Mouse (Mus musculus) liver, embryonic 14.5 days (tissue): ENCODE measurements around the gene Adra2b. TPM values are rescaled to one million over a fixed set of nuclear protein-coding genes. Genes with fewer than 3 reads are reported as not detected.

Experiments
- ATAC-seq: fragments of 200-750 bp; cut with Nextera tagmentation; 2 replicates; pipeline ENCODE4 v1.8.0; 2017; ENCODE audit warnings: moderate number of reproducible peaks, mild to moderate bottlenecking, moderate library complexity; ENCODE audit not compliant: insufficient read depth
- DNase-seq, 3 experiments: peaks; one replicate each; pipeline ENCODE4 v3.0.0-alpha.2; 2012 to 2013; ENCODE audit warnings: low read depth in 3 of 3, low spot score in 3 of 3
- H3K27ac ChIP-seq: fragments of 300-500 bp; sonication (generic); 2 replicates; pipeline ENCODE4 v1.5.1; 2014; ENCODE audit warnings: moderate library complexity, mild to moderate bottlenecking, control low read depth, inconsistent platforms
- H3K27me3 ChIP-seq: fragments of 300-500 bp; sonication (generic); 2 replicates; pipeline ENCODE4 v1.6.1; 2014; ENCODE audit warnings: mild to moderate bottlenecking, low read length, moderate library complexity; ENCODE audit not compliant: control insufficient read depth, insufficient read depth
- H3K36me3 ChIP-seq: fragments of 300-500 bp; sonication (generic); replicated peaks from 2 replicates; pipeline ENCODE4 v1.6.1; 2014; ENCODE audit warnings: low read depth; ENCODE audit not compliant: control insufficient read depth, insufficient read depth
- H3K4me1 ChIP-seq, 2 experiments: fragments of 200-500 bp in 1 of 2; fragments of 300-500 bp in 1 of 2; sonication (generic) in 1 of 2; replicated peaks; 2 replicates each; pipeline ENCODE4 v1.6.1; 2012 to 2014; ENCODE audit warnings: antibody characterized with exemption in 1 of 2, inconsistent platforms in 1 of 2, low read length in 1 of 2; ENCODE audit not compliant: control insufficient read depth in 2 of 2, insufficient read depth in 2 of 2
- H3K4me2 ChIP-seq: fragments of 300-500 bp; sonication (generic); 2 replicates; pipeline ENCODE4 v1.6.1; 2014; ENCODE audit warnings: low read depth, mild to moderate bottlenecking, control low read depth, moderate library complexity
- H3K4me3 ChIP-seq, 2 experiments: fragments of 200-500 bp in 1 of 2; fragments of 300-500 bp in 1 of 2; sonication (generic) in 1 of 2; 2 replicates each; pipeline ENCODE4 v1.5.1; 2012 to 2014; ENCODE audit warnings: low read depth in 2 of 2, low read length in 2 of 2, mild to moderate bottlenecking in 2 of 2, control low read depth in 1 of 2, inconsistent platforms in 1 of 2, moderate library complexity in 1 of 2; ENCODE audit not compliant: insufficient read depth in 1 of 2
- H3K9ac ChIP-seq: fragments of 300-500 bp; sonication (generic); replicated peaks from 2 replicates; pipeline ENCODE4 v1.6.1; 2014; ENCODE audit warnings: mild to moderate bottlenecking, control low read depth, moderate library complexity
- H3K9me3 ChIP-seq: fragments of 300-500 bp; sonication (generic); 2 replicates; pipeline ENCODE4 v1.6.1; 2016; ENCODE audit warnings: low read length, mixed read lengths; ENCODE audit not compliant: control insufficient read depth
- CTCF ChIP-seq: IDR thresholded peaks from 2 replicates; pipeline ENCODE4 v1.5.1; 2016; ENCODE audit warnings: antibody characterized with exemption, low read depth, control low read depth
- EP300 ChIP-seq: IDR thresholded peaks from 2 replicates; pipeline ENCODE4 v1.6.1; 2016; ENCODE audit warnings: antibody characterized with exemption, low read depth
- WGBS: fragments of 180-500 bp; shearing (Covaris S2); extraction: QIAGEN DNeasy Blood & Tissue Kit; methylation state at CpG from one replicate; pipeline ENCODE4 v1.1.7; 2014; ENCODE audit not compliant: insufficient replicate concordance; 5-methylcytosine and 5-hydroxymethylcytosine counted together
- polyA plus RNA-seq, 2 experiments: library from polyadenylated mRNA; depleted of rRNA in 1 of 2; stranded (reverse) in 1 of 2; unstranded in 1 of 2; fragments of >200 nt; fragmentation: Nextera tagmentation in 1 of 2; extraction: Ambion mirVana in 1 of 2; gene quantifications; 2 replicates each; pipeline versions ENCODE4 v1.2.1 to v1.2.3; 2012 to 2014

The Adra2b gene
- polyA plus RNA-seq, 2 experiments, result 13.2 to 20.0 TPM

GRCm38 (mm10) chr2:127318136-127318535 lies 44.9 kb upstream of the Adra2b start:
- H3K36me3 ChIP-seq, result no peaks in the 10 kb centered on the region
- 60% methylated on average over 4 of the region's 4 CpGs for WGBS
- H3K4me2 ChIP-seq, result no peak overlapping the region
- no peak overlapping the region for H3K9ac ChIP-seq
- H3K4me3 ChIP-seq, result no peak overlapping the region
- no peaks in the 10 kb centered on the region for H3K27me3 ChIP-seq
- TF ChIP-seq EP300 (no peak), CTCF (no peak)
- H3K9me3 ChIP-seq, result no peaks in the 10 kb centered on the region
- DNase-seq, result no peak
- H3K27ac ChIP-seq, result no peak overlapping the region
- ATAC-seq, result no peak
- H3K4me1 ChIP-seq, result no peaks in the 10 kb centered on the region

- Histone ChIP-seq H3K27me3 (no peaks in the 10 kb centered on the region), H3K36me3 (no peaks in the 10 kb centered on the region), H3K27ac (no peak overlapping the region), H3K4me2 (no peak overlapping the region), H3K4me3 (no peak overlapping the region), H3K9me3 (no peaks in the 10 kb centered on the region), H3K4me1 (no peaks in the 10 kb centered on the region), H3K9ac (no peak overlapping the region)
- WGBS, result 15% methylated on average over 4 of the region's 4 CpGs
- DNase-seq (no peak), ATAC-seq (no peak)
- TF ChIP-seq CTCF (no peak), EP300 (no peak)
These were observed 43.9 kb upstream of the Adra2b start for GRCm38 (mm10) chr2:127319071-127319470.

- DNase-seq, result no peak
- Histone ChIP-seq H3K4me2 (no peak overlapping the region), H3K4me1 (0 out of 4 replicates have a peak, but pooled peaks cover 0 to 4% of the 10 kb centered on the region in 2 experiments), H3K9me3 (no peaks in the 10 kb centered on the region), H3K9ac (no peak overlapping the region), H3K27ac (no peak overlapping the region), H3K36me3 (no peaks in the 10 kb centered on the region), H3K27me3 (no peaks in the 10 kb centered on the region), H3K4me3 (no peak overlapping the region)
- ATAC-seq, result no peak
- TF ChIP-seq CTCF, result no peak
- no peak for TF ChIP-seq EP300
- WGBS, result 43% methylated on average over 6 of the region's 6 CpGs
These were observed 40.2 kb upstream of the Adra2b start for GRCm38 (mm10) chr2:127322671-127323285.

- 60% methylated on average over 1 of the region's 1 CpGs for WGBS
- no peak overlapping the region for H3K27ac ChIP-seq
These were observed 39.3 kb upstream of the Adra2b start for GRCm38 (mm10) chr2:127323667-127324066.

DNA sequence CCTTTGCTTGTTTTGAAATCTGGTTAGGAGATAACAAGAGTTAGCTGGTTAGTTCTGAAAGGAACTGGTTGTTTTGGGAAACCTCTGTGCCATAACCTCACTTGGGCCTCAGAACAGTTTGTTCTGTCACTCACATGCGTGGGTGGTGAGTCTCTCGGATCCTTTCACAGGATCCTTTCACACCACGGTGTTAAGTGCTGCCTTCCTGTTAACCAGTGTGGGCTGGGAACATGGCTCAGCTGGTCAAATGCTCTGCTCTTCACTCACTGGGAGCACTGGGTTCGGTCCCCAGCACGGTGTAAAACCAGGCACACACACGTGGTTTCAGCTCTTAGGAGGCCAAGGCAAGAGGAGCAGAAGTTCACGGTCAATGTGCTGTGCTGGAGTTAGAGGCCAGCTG lies 38.6 kb upstream of the Adra2b start:
- Histone ChIP-seq H3K4me2 (no peak overlapping the region), H3K9ac (no peak overlapping the region), H3K27ac (no peak overlapping the region), H3K9me3 (no peaks in the 10 kb centered on the region), H3K4me1 (peaks cover 0 to 15% of the 10 kb centered on the region in 2 experiments; a peak in 2 of 4 replicates), H3K4me3 (no peak overlapping the region), H3K27me3 (no peaks in the 10 kb centered on the region), H3K36me3 (no peaks in the 10 kb centered on the region)
- 36% methylated on average over 7 of the region's 7 CpGs for WGBS
- ATAC-seq (no peak), DNase-seq (no peak)
- TF ChIP-seq EP300, result no peak
- TF ChIP-seq CTCF, result no peak

More at GRCm38 (mm10) chr2:127323667-127324066, 39.3 kb upstream of the Adra2b start:
- TF ChIP-seq CTCF (no peak), EP300 (no peak)
- no peaks in the 10 kb centered on the region for H3K36me3 ChIP-seq
- no peaks in the 10 kb centered on the region for H3K9me3 ChIP-seq
- no peak for DNase-seq
- H3K4me1 ChIP-seq, result peaks cover 0 to 12% of the 10 kb centered on the region in 2 experiments; a peak in 2 of 4 replicates
- no peak overlapping the region for H3K9ac ChIP-seq
- ATAC-seq, result no peak
- no peaks in the 10 kb centered on the region for H3K27me3 ChIP-seq
- H3K4me2 ChIP-seq, result no peak overlapping the region
- no peak overlapping the region for H3K4me3 ChIP-seq
